Mouse (Mus musculus) C2C12 (cell line): ENCODE results near the gene Zfp385b.

ENCODE experiments used
- CTCF ChIP-seq: IDR thresholded peaks from one replicate; pipeline ENCODE4 v1.5.1; 2011; ENCODE audit not compliant: control insufficient read depth, insufficient read depth, insufficient read length
- MAX ChIP-seq: IDR thresholded peaks from one replicate; pipeline ENCODE4 v1.6.1; 2011; ENCODE audit warnings: mild to moderate bottlenecking, control low read depth
- MYOD1 ChIP-seq: IDR thresholded peaks from one replicate; pipeline ENCODE4 v1.6.1; 2011; ENCODE audit warnings: low read depth; ENCODE audit not compliant: control insufficient read depth, insufficient read length
- MYOG ChIP-seq: IDR thresholded peaks from one replicate; pipeline ENCODE4 v1.6.1; 2011; ENCODE audit not compliant: control insufficient read depth, insufficient read length; ENCODE audit errors: extremely low read depth
- USF1 ChIP-seq: IDR thresholded peaks from one replicate; pipeline ENCODE4 v1.6.1; 2011; ENCODE audit warnings: low read depth, mild to moderate bottlenecking, control low read depth, moderate library complexity

GRCm38 (mm10) chr2:77402329-77402728 lies 417.1 kb downstream of the Zfp385b start:
- TF ChIP-seq USF1 (no peak), CTCF (no peak), MYOG (no peak), MYOD1 (no peak), MAX (no peak)
